Comparison of ENCODE assay signal across 19 mouse cellular contexts in genomic region chr2:92877488-92877887, GRCm38 (mm10). TPM values are rescaled to one million over a fixed set of nuclear protein-coding genes. Genes with fewer than 3 reads are reported as not detected.
DNase-seq lines count a peak whose midpoint lies in the region; ATAC-seq lines count a peak whose summit lies in the region.
"Had no signal": no experiment of that assay in that cellular context is flagged by ENCODE, and none has a peak within 500 bp of the region (broad histone marks: within the 10 kb centered on the region; RNA-seq: fewer than 3 reads in every experiment).

No protein-coding gene starts in this region.

- no peak overlapping the region for H3K4me2 ChIP-seq in neural tube, embryonic 11.5 days (ENCODE audit: low read depth)
- no peak overlapping the region for H3K4me2 ChIP-seq in neural tube, embryonic 15.5 days
- H3K4me2 ChIP-seq: embryonic facial prominence, embryonic 15.5 days; limb, embryonic 13.5 days had no signal

- 0 out of 2 replicates have a peak overlapping the region, but pooled peaks have one; percentile 5 for H3K27ac ChIP-seq in neural tube, embryonic 11.5 days (ENCODE audit: low read depth, low read length)
- no peak overlapping the region; the same call in 1 of the 2 replicates for H3K27ac ChIP-seq in neural tube, embryonic 15.5 days (replicated peaks)
- H3K27ac ChIP-seq: embryonic facial prominence, embryonic 15.5 days; limb, embryonic 13.5 days; liver, embryonic 14.5 days; stomach, postnatal 0 days had no signal

- DNase-seq in frontal cortex, adult 2 months (ENCODE audit: extremely low spot score in 1 of 2, low spot score in 1 of 2) = no peak
- peak; percentile 25 for DNase-seq in neural tube, embryonic 11.5 days (ENCODE audit: low spot score)
- DNase-seq in neural tube, embryonic 10.5 days (ENCODE audit: extremely low spot score, low spot score) = no peak
- peak; percentile 48 for DNase-seq in mesoderm, embryonic 11.5 days (ENCODE audit: low read depth, low spot score)
- no peak for DNase-seq in adrenal gland, postnatal 10 days
- no peak for DNase-seq in T-cell, adult 2 months (ENCODE audit: low spot score)
- DNase-seq: cerebellum, adult 11-12 months; cerebellum, postnatal 36 days; gastrocnemius, postnatal 14 days; kidney, adult 18-20 months; kidney, postnatal 10 days; right cerebral cortex, postnatal 14 days; thymus, postnatal 14 days had no signal

- H3K9me3 ChIP-seq in neural tube, embryonic 11.5 days (ENCODE audit: control insufficient read depth, low read length) = no peaks in the 10 kb centered on the region
- H3K9me3 ChIP-seq in neural tube, embryonic 15.5 days (replicated peaks) = no peaks in the 10 kb centered on the region
- H3K9me3 ChIP-seq: embryonic facial prominence, embryonic 15.5 days; limb, embryonic 13.5 days had no signal

- H3K36me3 ChIP-seq in neural tube, embryonic 11.5 days (ENCODE audit: control insufficient read depth, insufficient read depth, low read length) = no peaks in the 10 kb centered on the region
- no peaks in the 10 kb centered on the region for H3K36me3 ChIP-seq in neural tube, embryonic 15.5 days
- H3K36me3 ChIP-seq: embryonic facial prominence, embryonic 15.5 days; limb, embryonic 13.5 days had no signal

- no peak overlapping the region for H3K9ac ChIP-seq in neural tube, embryonic 11.5 days (ENCODE audit: low read length)
- no peak overlapping the region for H3K9ac ChIP-seq in neural tube, embryonic 15.5 days (replicated peaks)
- H3K9ac ChIP-seq: embryonic facial prominence, embryonic 15.5 days; limb, embryonic 13.5 days; liver, embryonic 14.5 days had no signal

- 0 out of 2 replicates have a peak, but pooled peaks cover 2% of the 10 kb centered on the region for H3K27me3 ChIP-seq in neural tube, embryonic 11.5 days (ENCODE audit: control insufficient read depth, insufficient read depth, low read length)
- H3K27me3 ChIP-seq in neural tube, embryonic 15.5 days (replicated peaks) = no peaks in the 10 kb centered on the region

- ATAC-seq in frontal cortex, adult (ENCODE audit: low TSS enrichment) = peak; percentile 44; the same call in 1 of the 2 replicates
- peak; percentile 80 for ATAC-seq in neural tube, embryonic 11.5 days (ENCODE audit: insufficient read depth, low FRiP score, low TSS enrichment)
- 0 out of 2 replicates have a peak, but pooled peaks have one; percentile 26 for ATAC-seq in neural tube, embryonic 15.5 days (ENCODE audit: low FRiP score)

- 15% methylated on average over 3 of the region's 3 CpGs for WGBS in neural tube, embryonic 11.5 days
- 18% methylated on average over 3 of the region's 3 CpGs for WGBS in neural tube, embryonic 15.5 days

- H3K4me1 ChIP-seq in neural tube, embryonic 11.5 days (ENCODE audit: control insufficient read depth, insufficient read depth, low read length) = peaks cover 9% of the 10 kb centered on the region
- H3K4me1 ChIP-seq in neural tube, embryonic 15.5 days = no peaks in the 10 kb centered on the region
- H3K4me1 ChIP-seq: embryonic facial prominence, embryonic 15.5 days; limb, embryonic 13.5 days had no signal

- H3K4me3 ChIP-seq in neural tube, embryonic 11.5 days (ENCODE audit: low read depth, low read length) = no peak overlapping the region
- H3K4me3 ChIP-seq in neural tube, embryonic 15.5 days (replicated peaks) = no peak overlapping the region
- H3K4me3 ChIP-seq: embryonic facial prominence, embryonic 15.5 days; limb, embryonic 13.5 days had no signal

RNA-seq across cellular contexts. Expression of gene Syt13, which starts 37.4 kb away (rescaled TPM):
- polyA plus RNA-seq in frontal cortex, adult 2 months (2012; rRNA removed) = 103 and 104 TPM in 2 replicates
- polyA plus RNA-seq in neural tube, embryonic 11.5 days (2014; fragmentation: Nextera tagmentation; extraction: Ambion mirVana) = 20.4 and 25.0 TPM in 2 replicates
- polyA plus RNA-seq in neural tube, embryonic 15.5 days (2015; fragmentation: Nextera tagmentation; extraction: Ambion mirVana) = 43.6 and 46.0 TPM in 2 replicates
- 1 to 10 TPM in 1 of 2 experiments, under 1 TPM in 1; 0.97 to 1.1 TPM for total RNA-seq in adrenal gland, postnatal 10 days (2021)

Comparison
In these comparisons a context has a peak if more than half of its experiments do, and no peak if none do; other contexts are left out.
1. DNase-seq: peak in neural tube, embryonic 11.5 days (single experiment) and mesoderm, embryonic 11.5 days (single experiment); none in frontal cortex, adult 2 months (0 of 2), neural tube, embryonic 10.5 days (single experiment), adrenal gland, postnatal 10 days (single experiment) and T-cell, adult 2 months (single experiment).
2. ATAC-seq: peak in every context shown above with its lines; median percentile 80 in neural tube, embryonic 11.5 days; 44 in frontal cortex, adult; 26 in neural tube, embryonic 15.5 days.